Mouse (Mus musculus): ENCODE data around the gene Prkacb.
"Not testable (repeated sequence)": the region's sequence is repeated elsewhere in the genome, so short reads cannot be mapped to it uniquely, and the experiment has no call there.

Prkacb gene

DNA sequence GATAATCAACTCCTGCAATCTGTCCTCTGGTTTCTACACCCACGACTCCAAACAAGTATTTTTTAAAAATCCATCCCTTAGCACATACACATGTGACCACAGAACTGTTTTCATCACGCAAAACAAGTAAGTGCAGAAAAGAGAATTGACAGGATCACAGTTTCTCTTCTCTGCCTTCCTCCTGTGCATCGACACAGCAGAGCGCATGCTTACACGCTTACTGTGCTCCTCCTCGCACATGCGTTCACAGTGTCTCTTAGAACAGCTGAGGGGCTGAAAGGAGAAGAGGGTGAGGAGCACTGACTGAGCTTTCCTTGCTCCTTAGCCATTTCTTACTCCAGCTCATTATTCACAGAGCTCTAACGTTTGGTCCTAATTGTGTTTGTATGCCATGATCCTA is 33.9 kb downstream of the Prkacb start:
- in situ Hi-C loops (cut with MboI) = loop anchor here (25.0 kb wide), 2 partner anchors 217 to 442 kb away; partner anchors contain the start of gene Uox

DNA sequence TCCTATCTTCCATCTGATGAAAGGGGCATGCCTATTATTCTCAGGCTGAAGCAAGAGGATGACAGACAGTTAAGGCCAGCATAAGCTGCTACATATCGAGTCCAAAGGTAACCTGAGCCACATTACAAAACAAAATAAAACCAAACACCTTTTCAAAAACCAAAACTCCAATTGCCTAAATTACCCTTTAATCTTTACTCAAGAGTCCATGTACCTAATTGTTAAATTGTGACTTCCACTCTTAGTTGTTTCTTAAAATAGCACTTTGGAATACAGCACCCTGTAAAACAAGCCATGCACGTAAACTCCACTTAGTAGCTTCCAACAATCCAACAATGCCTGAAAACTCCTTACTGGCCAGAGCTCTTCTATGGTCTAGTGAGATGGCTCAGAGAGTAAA is 34.3 kb downstream of the Prkacb start:
- in situ Hi-C loops (cut with MboI) = loop anchor here (25.0 kb wide), 2 partner anchors 216 to 441 kb away; partner anchors contain the start of gene Uox

DNA sequence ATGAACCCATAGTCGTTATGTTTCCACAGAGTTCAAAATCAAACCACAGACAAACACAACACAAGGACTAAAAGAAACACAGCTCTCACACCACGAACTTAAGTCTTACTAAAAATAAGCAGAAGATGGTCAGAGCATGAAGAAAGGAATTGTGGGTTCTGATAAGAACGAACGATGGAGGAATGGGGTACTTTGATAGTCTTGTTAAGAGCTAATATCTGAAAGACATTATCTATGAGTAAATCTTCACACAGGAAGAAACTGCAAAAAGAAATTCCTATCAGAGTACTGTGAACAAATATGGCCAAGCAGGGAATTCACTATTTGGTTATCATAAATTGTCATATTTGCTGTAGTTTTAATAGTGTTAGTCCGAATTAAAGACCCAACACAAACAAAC is 36.1 kb downstream of the Prkacb start:
- in situ Hi-C loops (cut with MboI) = loop anchor here (25.0 kb wide), 2 partner anchors 214 to 439 kb away; partner anchors contain the start of gene Uox

DNA sequence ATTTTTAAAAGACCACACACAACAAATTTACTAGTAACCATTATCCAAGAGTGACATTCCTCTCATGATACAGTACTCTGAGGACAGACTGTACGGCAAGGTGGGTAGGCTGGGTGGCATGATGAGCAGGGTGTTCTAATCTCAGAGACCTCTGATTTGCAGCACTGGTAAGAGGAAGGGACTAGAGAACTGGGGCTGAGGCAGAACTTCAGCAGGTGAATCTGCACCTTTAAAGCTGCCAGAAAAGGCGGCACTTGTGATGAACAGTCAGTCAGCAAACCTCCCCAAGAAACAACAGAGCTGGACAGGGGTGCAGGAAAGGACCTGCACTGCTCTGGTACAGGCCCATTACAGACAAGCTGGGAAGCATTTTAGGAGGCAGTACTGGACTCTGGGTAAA is 41.9 kb downstream of the Prkacb start:
- in situ Hi-C loops (cut with MboI) = no loop called here

DNA sequence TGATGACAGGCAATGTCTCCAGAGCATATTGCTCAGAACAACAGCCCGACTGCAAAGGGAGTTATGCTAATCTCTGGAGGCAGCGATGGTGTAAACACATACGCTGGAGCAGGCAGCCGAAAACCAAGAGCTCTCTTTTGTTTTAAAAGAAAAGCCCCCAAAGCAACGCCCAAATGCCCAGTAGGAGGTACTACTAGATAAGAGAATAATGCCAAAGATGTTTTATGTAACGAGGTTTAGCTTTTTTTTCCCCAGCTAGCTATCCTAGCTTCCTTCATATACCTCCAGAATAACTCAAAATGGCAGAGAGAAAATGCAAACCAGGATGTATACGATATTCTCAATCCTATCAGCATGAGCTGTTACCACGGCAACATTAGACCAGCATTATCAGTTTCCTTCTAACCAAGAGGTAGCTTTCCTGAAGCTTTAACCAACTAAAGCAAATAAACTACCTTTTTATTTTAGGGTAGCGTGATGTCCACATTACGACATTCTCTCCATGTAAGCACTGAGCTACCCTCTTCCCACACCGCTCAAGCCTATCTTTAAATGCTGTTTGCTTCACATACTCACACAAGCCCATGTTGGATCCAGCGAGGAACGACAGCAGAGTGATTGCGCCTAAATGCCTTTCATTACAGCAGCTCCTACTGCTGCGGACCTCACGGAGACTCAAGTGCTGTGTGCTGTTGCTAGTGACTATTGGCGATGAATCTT is 42.7 kb downstream of the Prkacb start:
- in situ Hi-C loops (cut with MboI) = no loop called here

DNA sequence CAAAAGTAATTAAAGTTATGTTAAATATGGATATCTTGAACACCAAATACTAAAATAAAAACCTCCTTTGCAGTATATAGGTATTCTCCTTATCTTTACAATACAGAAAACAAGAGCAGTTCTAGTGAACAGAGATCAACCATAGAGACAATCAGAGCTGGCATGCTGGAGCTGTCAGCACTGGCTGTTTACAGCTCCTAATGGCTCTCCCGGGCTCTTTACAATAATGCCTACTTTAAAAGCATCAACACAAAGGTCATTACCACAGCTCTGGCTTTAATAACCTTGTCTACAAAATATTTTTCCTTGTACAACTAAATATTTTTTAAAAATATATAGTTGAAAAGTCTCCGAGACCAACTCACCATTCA is 43.2 kb downstream of the Prkacb start:
- in situ Hi-C loops (cut with MboI) = no loop called here

DNA sequence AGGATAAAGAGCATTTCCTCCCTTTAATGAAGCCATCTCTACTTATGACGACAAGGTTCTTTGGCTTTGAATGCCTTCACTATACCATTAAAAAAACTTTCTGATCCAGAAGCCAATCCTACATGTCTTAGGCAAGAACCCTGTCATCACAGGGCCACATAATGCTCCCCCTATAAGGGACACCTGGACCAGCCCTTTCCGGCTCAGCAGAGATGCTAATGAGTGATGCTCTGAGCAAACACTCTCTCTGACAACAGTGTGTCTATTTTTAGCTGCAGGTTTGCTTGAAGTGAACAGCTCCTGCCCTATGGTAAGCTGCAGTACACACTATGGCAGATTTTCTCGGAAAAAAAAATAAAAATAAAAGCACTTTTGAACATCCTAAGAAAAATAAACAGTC is 43.9 kb downstream of the Prkacb start:
- in situ Hi-C loops (cut with MboI) = no loop called here

DNA sequence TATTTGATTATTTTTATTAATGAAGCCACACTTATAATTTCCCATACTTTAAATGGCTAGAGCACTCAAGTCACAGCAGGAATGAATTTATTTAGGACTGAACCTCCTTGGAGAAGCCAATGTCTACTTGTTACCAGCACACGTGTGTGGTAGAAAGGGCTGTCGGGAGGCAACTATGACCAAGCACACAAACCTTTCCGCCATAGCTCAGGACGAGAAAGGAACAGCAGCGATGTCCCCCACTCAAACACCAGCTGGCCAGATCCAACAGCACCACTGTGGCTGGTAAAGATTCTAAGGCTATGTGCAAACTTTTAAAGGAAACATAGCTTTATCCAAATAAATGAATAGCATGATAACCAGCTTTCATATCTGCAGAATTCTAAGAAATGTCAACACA is 44.4 kb downstream of the Prkacb start:
- in situ Hi-C loops (cut with MboI) = no loop called here

DNA sequence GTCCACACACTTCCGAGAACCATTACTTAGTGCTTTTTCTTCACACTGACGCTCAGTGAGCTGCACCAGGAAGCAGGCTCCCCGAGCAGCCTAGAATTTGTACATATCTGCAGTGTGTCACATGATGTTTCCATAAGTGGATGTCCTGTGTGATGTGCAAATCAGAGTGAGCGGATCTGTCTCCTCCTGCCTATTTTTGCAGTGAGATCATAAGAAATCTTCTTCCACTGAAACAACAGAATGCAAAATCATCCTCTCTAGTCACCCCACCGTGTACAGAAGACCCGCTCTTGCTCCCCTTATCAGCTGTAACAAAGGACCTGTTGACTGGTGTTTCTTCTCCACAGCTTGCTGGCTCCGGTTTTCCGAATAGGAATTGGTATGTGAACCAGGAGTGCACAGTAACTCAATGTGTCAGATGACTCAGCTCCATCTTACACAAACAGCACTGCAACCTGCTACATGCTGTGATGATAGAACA is 46.0 kb downstream of the Prkacb start:
- in situ Hi-C loops (cut with MboI) = no loop called here

DNA sequence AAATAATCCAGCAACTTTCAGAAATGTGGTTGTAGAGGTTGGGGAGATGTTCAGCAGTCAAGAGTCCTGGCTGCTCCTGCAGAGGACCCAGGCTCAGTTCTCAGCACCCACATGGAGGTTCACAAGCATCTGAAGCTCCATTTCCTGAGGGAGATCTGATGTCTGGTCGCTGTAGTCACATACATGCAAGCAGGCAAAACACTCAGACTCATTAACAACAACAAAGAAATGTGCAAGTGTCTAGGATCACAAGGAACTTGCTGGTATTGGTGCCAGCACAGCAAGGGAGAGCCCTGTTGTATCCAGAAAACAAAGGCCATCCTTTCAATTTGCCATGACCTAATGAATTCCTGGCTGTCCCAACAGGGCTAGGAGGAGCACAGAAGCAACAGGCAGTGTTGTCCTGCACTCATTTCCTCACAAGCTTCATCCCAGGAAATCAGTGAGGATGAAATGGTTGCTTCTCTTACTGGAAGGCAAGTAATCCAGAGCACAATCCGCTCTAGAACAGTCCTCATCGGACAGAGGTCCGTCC is 46.7 kb downstream of the Prkacb start:
- in situ Hi-C loops (cut with MboI) = no loop called here

DNA sequence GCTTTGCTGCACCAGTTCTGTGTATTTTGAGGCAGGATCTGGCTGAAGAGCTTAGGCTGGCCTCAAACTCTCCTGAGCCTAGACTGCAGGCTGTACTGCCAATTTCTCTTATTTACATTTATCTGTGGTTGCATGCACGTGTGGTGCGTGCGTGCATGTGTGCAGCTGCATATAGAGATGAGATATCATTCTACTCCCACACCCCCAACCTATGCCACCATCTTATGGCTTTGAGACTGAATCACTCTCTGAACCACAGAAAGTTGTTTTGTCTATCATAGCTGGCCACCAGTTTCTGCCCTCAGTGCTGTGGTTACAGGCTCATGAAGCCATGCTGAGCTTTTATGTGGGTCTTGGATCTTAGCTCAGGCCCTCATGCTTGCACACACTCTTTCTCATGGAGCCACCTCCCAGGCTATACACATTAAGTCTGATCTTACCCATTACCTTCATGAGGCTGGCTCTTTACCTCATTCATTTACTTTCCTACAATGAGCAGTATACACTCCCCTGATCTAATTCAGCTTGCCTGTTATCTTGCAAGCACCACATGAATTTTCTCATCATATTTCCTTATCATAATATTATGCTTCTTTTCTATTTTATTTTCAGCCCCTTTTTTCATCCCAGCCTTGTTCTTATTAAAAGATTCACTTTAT is 47.8 kb downstream of the Prkacb start:
- in situ Hi-C loops (cut with MboI) = no loop called here

DNA sequence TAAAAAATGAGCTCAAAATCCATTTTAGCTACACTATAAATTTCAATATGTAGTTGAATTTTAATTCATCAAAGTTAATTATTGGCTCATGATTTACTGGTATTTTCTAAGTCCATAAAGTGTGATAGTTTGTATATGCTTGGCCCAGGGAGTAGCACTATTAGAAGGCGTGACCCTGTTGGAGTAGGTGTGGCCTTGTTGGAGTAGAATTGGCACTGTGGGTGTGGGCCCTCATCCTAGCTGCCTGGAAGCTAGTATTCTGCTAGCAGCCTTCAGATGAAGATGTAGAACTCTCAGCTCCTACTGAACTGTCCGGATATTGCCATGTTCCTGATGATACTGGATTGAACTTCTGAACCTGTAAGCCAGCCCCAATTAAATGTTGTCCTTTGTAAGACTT is 49.7 kb downstream of the Prkacb start:
- in situ Hi-C loops (cut with MboI) = not testable (repeated sequence)

DNA sequence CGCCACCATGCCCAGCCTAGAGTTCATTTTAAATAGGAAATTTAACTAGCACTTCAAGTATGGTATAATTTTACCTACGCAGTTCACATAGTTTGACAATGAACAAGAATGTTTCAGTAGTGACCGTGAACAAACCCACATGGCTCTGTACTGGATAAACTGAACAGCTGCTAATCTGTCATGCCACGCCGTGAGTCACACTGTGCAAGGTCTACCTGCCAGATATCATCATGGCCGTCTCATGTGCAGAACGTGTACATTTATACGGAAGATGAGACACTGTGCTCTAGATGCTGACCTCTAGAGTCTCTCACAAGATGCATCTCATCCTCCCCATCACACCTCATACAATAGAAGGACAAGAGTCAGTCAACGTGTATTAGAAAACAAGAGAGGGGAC is 51.5 kb downstream of the Prkacb start:
- in situ Hi-C loops (cut with MboI) = no loop called here

DNA sequence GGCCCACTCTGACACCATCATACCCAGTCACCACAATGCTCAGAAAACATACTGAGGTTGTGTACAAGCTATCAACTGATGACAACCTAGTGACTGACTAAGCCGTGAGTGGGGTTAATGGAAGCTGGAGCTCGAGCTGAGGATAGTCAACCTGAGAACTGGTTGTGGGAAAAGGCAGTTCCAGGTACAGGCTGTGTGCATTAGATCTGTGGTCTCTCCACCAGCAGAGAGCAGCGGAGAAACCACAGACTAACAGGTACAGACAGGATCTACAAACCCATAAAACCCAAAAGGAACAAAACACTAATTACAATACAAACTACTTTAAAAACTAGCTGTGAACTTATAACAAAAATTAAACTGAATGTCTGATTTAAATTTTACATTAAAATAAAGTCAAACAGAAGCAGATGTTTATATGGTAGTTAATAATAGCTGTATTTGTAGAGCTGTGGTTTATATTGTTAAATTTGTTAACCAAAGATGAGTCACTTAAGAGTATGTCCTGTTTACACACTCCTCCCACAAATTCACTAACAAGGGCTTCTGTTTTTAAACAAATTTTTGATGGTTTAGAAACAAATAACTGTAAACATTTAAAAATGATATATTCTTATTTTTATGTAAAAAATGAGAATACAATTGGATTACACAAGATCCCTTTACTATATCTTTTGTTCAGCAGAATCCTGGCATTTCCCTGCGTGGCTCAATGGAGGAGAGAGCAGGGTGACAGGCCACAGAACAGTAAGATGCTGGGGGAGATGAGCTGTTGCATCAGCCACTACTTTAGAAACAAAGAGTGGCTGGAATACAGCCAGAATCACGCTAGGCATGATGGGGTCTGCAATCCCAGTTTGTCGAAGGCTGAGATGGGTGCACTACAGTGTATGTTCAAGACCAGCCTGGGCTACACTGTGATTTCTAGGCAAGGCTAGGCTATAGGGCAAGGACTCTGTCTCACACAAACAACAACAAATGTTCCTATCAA is 54.5 kb downstream of the Prkacb start:
- in situ Hi-C loops (cut with MboI) = no loop called here

DNA sequence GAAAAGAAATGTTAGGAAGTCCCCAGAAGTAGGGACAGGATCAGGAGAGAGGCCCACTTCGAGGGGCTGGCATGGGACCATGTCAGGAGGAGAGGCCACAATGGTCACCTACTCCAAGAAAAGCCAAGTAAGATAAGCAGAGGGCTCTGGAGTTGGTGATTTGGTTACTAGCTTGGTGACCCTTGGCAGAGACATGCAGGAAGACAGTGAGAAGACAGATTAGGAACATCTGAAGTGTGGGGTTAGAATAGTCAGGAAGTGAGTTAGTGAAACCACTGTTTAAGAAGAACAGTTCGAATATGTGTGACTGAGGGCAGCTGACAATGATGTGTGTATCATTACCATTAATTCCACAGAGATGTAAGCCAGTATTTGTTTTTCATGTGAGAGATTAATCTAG is 58.5 kb downstream of the Prkacb start:
- in situ Hi-C loops (cut with MboI) = no loop called here

DNA sequence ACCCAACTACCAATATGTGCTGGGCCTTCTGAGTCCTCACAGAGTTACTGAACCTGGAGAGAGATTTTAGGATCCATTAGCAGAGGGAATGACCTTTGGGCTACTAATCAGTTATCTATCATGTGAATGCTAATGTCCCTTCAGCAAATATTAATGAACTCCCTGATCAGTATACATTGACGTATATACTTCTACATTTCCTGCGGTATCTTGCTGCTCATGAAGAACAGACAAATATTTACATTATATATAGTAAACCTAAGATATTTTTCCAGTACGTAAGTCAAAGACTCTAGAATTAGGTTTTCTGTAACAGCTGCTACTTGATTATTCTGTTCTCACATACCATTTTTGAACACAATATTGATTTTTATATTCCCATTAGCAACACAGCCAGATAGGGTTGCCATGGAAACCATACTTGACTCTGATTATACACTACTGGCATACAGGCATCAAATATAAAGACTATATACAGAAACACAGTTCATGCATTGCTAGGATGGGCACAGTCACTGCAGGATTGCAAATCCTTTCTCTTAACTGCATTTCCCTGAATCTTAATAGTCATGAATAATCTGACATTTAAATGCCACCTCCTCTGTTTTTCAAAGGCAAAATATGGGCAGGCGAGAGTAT is 71.1 kb downstream of the Prkacb start:
- in situ Hi-C loops (cut with MboI) = no loop called here

DNA sequence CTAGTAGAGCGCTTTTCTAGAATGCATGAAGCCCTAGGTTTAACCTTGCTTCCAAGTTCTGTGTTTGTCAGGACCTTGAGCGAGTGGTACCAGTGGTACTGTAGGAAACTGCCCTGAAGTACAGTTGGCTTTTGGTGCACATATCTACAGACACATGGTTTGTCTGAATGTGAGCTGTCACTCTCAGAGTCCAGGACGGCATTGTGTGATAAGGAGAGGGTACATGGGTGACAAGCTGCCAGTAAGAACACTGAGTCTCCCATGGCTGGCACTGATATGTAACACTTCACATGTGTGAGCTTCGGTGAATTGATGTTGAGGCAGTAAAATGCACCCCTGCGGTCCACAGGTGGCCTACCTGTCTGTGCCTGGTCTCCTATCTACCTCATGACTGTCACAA is 71.6 kb downstream of the Prkacb start:
- in situ Hi-C loops (cut with MboI) = no loop called here

DNA sequence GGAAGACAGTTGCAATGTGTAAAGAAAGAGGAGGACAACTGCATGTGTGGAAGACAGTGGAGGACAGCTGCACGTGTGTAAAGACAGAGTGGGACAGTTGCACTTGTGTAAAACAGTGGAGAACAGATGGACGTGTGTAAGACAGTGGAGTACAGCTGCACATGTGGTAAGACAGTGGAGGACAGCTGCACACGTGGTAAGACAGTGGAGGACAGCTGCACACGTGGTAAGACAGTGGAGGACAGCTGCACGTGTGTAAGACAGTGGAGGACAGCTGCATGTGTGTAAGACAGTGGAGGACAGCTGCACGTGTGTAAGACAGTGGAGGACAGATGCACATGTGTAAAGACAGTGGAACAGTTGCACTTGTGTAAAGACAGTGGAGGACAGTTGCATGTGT is 76.6 kb downstream of the Prkacb start:
- in situ Hi-C loops (cut with MboI) = not testable (repeated sequence)

DNA sequence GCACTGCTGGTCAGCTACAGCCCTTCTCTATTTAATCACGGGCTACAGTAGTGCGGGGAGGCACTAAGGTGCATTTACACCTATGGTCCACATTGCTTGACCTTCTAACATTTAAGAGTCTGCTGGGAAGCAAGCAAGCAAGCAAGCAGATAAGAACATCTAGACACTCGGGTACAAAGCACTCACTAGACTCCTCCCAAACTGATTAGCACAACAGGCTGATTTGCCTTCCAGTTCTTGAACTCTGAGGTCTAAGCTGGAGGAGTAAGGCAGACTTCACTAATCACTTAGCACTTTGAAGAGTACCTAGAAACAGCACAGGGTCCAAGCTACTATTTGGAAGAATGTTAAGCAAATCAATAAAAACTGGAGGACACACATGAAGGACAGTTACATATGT is 77.1 kb downstream of the Prkacb start:
- in situ Hi-C loops (cut with MboI) = no loop called here

DNA sequence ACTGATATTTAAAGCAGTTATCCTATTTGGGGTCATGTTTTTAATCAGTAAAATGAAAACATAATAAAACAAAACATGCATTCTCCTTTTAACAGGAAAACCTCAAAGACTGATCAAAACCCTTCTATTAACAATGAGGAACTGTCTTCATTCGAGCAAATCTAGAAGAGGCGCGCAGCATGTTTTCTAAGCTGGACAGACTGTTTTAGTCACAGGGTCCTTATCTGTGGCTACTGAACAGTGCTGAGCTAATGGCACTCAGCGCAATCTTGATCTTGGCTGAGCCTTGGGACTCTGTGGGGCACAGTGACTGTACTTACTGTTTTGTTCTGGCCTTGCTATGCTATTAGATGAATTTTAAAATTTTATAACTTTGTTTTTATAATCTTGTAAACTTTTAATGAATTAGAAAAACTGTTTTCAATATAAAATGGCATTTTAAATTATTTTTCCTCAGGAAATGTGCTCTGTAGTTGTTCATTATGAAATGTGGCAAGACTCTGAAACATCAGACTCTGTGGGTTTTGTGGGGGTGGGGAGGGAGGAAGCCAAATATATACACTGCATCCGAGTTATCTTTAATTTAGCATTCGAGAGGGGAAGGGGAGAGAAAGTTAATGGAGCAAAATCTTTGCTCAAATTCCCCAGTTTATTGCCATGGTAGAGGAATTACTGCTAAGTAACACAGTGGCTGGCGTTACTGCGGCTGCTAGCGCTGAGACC is 77.7 kb downstream of the Prkacb start:
- in situ Hi-C loops (cut with MboI) = no loop called here

DNA sequence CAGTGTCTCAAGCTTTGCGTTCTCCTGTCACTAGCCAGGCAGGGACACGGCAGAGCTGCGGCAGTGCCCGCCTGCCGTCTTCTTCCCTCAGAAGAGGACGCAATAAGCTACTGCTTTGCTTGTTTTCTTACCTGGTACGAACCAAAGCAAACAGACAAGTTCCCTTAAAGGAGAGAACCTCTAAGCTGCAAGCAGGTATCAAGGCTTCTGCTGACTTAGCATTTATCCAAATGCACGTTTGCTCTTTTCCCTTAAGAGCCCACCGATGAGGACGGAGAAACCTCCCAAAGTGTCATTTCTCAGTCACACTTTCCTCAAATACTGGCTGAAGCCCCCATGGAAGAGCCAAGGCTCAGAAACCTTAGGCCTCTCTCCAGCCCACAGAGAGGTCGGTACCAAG is 81.3 kb downstream of the Prkacb start:
- in situ Hi-C loops (cut with MboI) = no loop called here

All from mature B cell (primary cell).